Mouse (Mus musculus): ENCODE measurements around the gene Avpi1. TPM values are rescaled to one million over a fixed set of nuclear protein-coding genes. Genes with fewer than 3 reads are reported as not detected.
"Not testable (repeated sequence)": the region's sequence is repeated elsewhere in the genome, so short reads cannot be mapped to it uniquely, and the experiment has no call there.

The Avpi1 gene
- polyA plus RNA-seq, 1 experiment from 2014 or later = 35.5 TPM

DNA sequence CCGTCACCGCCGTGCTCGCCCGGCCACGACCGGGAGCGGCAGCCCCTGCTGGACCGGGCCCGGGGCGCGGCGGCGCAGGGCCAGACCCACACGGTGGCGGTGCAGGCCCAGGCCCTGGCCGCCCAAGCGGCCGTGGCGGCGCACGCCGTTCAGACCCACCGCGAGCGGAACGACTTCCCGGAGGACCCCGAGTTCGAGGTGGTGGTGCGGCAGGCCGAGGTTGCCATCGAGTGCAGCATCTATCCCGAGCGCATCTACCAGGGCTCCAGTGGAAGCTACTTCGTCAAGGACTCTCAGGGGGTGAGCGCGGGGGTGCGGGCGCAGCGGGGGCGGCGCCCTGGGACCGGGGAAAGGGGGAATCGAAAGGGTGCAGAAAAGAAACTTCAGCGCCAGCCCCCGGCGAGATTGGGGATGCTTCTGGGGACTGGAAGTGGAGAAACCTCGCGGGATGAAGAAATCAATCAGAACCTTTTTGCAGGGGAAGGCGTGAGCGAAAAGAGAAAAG is 38.2 kb downstream of the Avpi1 start:
- ATAC-seq (ENCODE audit: insufficient number of reproducible peaks, insufficient read depth, low FRiP score, low TSS enrichment, low read depth) = peak; percentile 57
- peak overlapping the region; percentile 80 for H3K4me2 ChIP-seq
- peak overlapping the region; percentile 93 for H3K4me3 ChIP-seq
- no peaks in the 10 kb centered on the region for H3K9me3 ChIP-seq
- H3K27ac ChIP-seq = peak overlapping the region; percentile 89
- H3K27me3 ChIP-seq = no peaks in the 10 kb centered on the region
- H3K4me1 ChIP-seq = peaks cover 32% of the 10 kb centered on the region
- peak overlapping the region; percentile 91 for H3K9ac ChIP-seq
- H3K36me3 ChIP-seq = peaks cover 14% of the 10 kb centered on the region; the same call in 1 of the 2 replicates
- WGBS = under 1% methylated on average over 52 of the region's 52 CpGs

DNA sequence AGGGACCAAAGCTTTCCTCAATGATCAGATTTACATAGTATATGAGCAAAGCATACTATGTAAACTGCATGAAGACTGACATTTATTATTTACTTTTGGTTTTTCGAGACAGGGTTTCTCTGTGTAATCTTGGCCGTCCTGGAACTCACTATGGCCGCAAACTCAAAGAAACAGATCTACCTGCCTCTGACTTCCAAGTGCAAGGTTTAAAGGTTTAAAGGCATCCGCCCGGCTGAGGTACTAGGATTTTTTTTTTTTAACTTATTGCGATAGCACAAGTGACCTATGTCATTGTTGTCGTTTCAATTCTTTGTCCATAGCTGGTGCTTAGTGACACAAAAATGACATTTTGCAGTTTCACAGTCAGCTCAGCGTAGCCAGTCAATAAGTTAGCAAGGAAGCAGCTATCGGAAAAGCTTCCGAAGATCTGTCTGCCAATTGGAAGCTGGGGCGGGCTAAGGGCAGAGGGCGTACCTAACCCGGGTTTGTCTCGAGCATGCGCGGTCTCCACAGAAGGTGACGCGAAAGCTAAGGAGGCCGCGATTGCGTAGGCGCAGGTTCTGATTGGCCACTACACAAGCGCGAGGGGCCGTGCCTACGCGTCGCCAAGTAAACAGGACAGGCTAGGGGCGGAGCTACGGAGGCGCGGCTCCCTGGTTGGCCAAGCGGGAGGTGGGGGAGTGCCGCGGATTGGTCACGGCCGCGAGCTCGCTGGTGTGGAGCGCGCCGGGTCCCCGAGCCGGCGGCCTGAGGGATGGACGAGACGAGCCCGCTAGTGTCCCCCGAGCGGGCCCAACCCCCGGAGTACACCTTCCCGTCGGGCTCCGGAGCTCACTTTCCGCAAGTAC is 38.9 kb downstream of the Avpi1 start, which contains the start of gene Pi4k2a:
Gene Pi4k2a, plus strand, starts transcription at position 723 of the 848 bp plus-strand sequence.
- no peaks in the 10 kb centered on the region for H3K9me3 ChIP-seq
- H3K27me3 ChIP-seq = no peaks in the 10 kb centered on the region
- H3K9ac ChIP-seq = peak within 1 kb of the TSS; percentile 91
- under 1% methylated on average over 55 of the region's 55 CpGs for WGBS
- H3K36me3 ChIP-seq = peaks cover 12% of the 10 kb centered on the region; the same call in 1 of the 2 replicates
- H3K27ac ChIP-seq = peak within 1 kb of the TSS; percentile 89
- peak within 1 kb of the TSS; percentile 93 for H3K4me3 ChIP-seq
- H3K4me2 ChIP-seq = peak within 1 kb of the TSS; percentile 80
- ATAC-seq (ENCODE audit: insufficient number of reproducible peaks, insufficient read depth, low FRiP score, low TSS enrichment, low read depth) = peak; percentile 98
- peaks cover 36% of the 10 kb centered on the region for H3K4me1 ChIP-seq

DNA sequence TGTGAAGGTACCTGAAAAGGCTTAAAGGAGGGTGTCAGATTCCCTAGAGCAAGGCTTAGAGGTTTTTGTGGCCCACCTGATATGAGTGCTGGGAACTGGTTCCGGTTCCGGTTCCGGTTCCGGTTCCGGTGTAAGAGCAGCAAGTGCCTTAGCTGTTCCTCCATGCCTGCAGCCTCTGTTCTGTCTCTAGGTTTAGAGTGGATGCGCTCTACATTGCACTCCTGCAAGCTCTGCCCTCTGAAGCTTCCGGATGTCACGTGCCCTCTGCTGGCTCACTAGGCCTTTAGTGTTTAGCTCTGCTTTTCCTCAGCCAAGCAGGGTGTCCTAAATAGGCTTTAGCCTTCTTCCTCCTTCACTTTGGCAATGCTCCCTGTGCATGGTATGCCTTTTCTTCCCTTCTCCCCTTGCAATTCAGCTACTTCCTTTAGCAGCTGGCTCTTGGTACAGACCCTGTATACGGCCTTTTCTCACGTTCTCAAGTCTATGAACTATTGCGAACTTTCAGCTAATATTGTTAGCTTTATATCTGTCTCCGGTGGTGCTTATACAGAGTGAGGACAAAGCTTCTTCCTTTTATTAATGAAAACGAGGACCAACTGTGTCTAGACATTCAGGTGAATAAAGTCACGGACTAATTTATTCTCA is 39.6 kb downstream of the Avpi1 start:
- Histone ChIP-seq H3K4me2 (peak overlapping the region; percentile 80), H3K9ac (peak overlapping the region; percentile 58; the same call in 1 of the 2 replicates), H3K4me1 (peaks cover 33% of the 10 kb centered on the region), H3K36me3 (0 out of 2 replicates have a peak, but pooled peaks cover 5% of the 10 kb centered on the region), H3K27ac (peak overlapping the region; percentile 79), H3K27me3 (no peaks in the 10 kb centered on the region), H3K4me3 (peak overlapping the region; percentile 93), H3K9me3 (no peaks in the 10 kb centered on the region)
- ATAC-seq (ENCODE audit: insufficient number of reproducible peaks, insufficient read depth, low FRiP score, low TSS enrichment, low read depth) = no peak
- WGBS = 19% methylated on average over 14 of the region's 14 CpGs

DNA sequence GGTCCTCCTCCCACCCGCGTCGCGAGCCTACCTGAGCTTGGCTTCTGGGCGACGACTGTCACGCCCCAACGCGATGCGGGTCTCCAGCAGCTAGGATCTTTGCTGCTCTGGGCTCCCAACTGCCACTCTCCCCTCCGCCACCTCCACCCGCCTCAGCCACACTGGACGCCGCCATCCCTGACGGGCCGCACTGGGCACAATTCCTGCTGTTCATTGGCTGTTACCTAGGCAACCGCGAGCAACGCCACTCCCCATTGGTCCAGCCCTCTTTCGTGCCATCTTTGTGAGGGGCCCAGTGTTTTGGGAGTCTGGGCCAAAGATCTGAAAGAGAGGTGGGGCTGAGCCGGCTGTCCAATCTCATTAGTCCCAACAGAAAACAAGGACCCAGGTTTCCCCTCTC is 42.7 kb downstream of the Avpi1 start, which contains the start of gene Morn4:
Gene Morn4, minus strand, starts transcription at position 192 of the 400 bp plus-strand sequence.
- H3K36me3 ChIP-seq = no peaks in the 10 kb centered on the region
- peak within 1 kb of the TSS; percentile 83 for H3K9ac ChIP-seq
- H3K4me1 ChIP-seq = peaks cover 23% of the 10 kb centered on the region
- H3K4me3 ChIP-seq = peak within 1 kb of the TSS; percentile 75
- peak within 1 kb of the TSS; percentile 89 for H3K4me2 ChIP-seq
- H3K27ac ChIP-seq = peak within 1 kb of the TSS; percentile 60; the same call in 1 of the 2 replicates
- no peaks in the 10 kb centered on the region for H3K9me3 ChIP-seq
- under 1% methylated on average over 21 of the region's 21 CpGs for WGBS
- H3K27me3 ChIP-seq = no peaks in the 10 kb centered on the region
- ATAC-seq (ENCODE audit: insufficient number of reproducible peaks, insufficient read depth, low FRiP score, low TSS enrichment, low read depth) = peak; percentile 75

DNA sequence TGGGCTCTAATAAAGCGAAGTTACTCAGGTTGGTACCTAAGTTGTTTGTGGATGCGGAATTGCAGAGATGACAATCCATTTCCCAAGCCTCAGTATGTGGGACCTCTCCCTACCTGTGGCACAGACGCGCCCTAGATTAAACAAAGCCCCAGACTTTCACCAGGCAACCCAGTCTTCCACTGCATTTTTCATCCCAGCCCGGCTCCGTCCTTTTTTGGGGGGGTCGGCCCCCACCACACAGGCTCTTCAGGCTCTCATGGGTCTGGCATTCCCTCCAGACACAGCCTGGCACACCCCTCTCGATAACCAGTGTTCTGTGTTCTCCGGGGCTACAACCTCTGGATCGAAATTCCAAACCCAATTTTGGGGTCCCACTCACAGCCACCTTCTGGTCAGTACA is 43.2 kb downstream of the Avpi1 start:
- peak overlapping the region; percentile 83 for H3K9ac ChIP-seq
- peak overlapping the region; percentile 75 for H3K4me3 ChIP-seq
- peak overlapping the region; percentile 89 for H3K4me2 ChIP-seq
- peak overlapping the region; percentile 60; the same call in 1 of the 2 replicates for H3K27ac ChIP-seq
- WGBS = 9% methylated on average over 10 of the region's 10 CpGs
- H3K36me3 ChIP-seq = no peaks in the 10 kb centered on the region
- H3K9me3 ChIP-seq = no peaks in the 10 kb centered on the region
- peaks cover 20% of the 10 kb centered on the region for H3K4me1 ChIP-seq
- no peaks in the 10 kb centered on the region for H3K27me3 ChIP-seq
- no peak for ATAC-seq (ENCODE audit: insufficient number of reproducible peaks, insufficient read depth, low FRiP score, low TSS enrichment, low read depth)

- not testable (repeated sequence) for H3K27me3 ChIP-seq; H3K4me3 ChIP-seq; ATAC-seq (ENCODE audit: insufficient number of reproducible peaks, insufficient read depth, low FRiP score, low TSS enrichment, low read depth); H3K4me2 ChIP-seq; H3K9me3 ChIP-seq; H3K9ac ChIP-seq; H3K27ac ChIP-seq
- peaks cover 10% of the 10 kb centered on the region for H3K4me1 ChIP-seq
- WGBS = 95% methylated on average over 5 of the region's 5 CpGs
- H3K36me3 ChIP-seq = peaks cover 20% of the 10 kb centered on the region; the same call in 1 of the 2 replicates
Observed at GRCm38 (mm10) chr19:42081613-42082012, 47.2 kb downstream of the Avpi1 start.

- no peaks in the 10 kb centered on the region for H3K27me3 ChIP-seq
- H3K4me1 ChIP-seq = peaks cover 2% of the 10 kb centered on the region
- H3K9me3 ChIP-seq = no peaks in the 10 kb centered on the region
- no peak for ATAC-seq (ENCODE audit: insufficient number of reproducible peaks, insufficient read depth, low FRiP score, low TSS enrichment, low read depth)
- 87% methylated on average over 11 of the region's 11 CpGs for WGBS
- H3K9ac ChIP-seq = no peak overlapping the region
- H3K4me2 ChIP-seq = no peak overlapping the region
- no peak overlapping the region for H3K27ac ChIP-seq
- H3K36me3 ChIP-seq = peaks cover 31% of the 10 kb centered on the region
- no peak overlapping the region for H3K4me3 ChIP-seq
Observed at GRCm38 (mm10) chr19:42080469-42080868, 48.4 kb downstream of the Avpi1 start.

- ATAC-seq (ENCODE audit: insufficient number of reproducible peaks, insufficient read depth, low FRiP score, low TSS enrichment, low read depth) = no peak
- H3K27me3 ChIP-seq = no peaks in the 10 kb centered on the region
- WGBS = 75% methylated on average over 5 of the region's 5 CpGs
Observed at GRCm38 (mm10) chr19:42079950-42080349, 48.9 kb downstream of the Avpi1 start.

GRCm38 (mm10) chr19:42079006-42079405 is 49.9 kb downstream of the Avpi1 start:
- no peaks in the 10 kb centered on the region for H3K4me1 ChIP-seq
- no peak overlapping the region for H3K27ac ChIP-seq
- no peak overlapping the region for H3K4me2 ChIP-seq
- no peaks in the 10 kb centered on the region for H3K27me3 ChIP-seq
- no peak for ATAC-seq (ENCODE audit: insufficient number of reproducible peaks, insufficient read depth, low FRiP score, low TSS enrichment, low read depth)
- no peak overlapping the region for H3K9ac ChIP-seq
- no peak overlapping the region for H3K4me3 ChIP-seq
- H3K36me3 ChIP-seq = peaks cover 39% of the 10 kb centered on the region
- WGBS = 94% methylated on average over 12 of the region's 12 CpGs
- H3K9me3 ChIP-seq = no peaks in the 10 kb centered on the region

More at GRCm38 (mm10) chr19:42079950-42080349, 48.9 kb downstream of the Avpi1 start:
- peaks cover 36% of the 10 kb centered on the region for H3K36me3 ChIP-seq
- H3K27ac ChIP-seq = no peak overlapping the region
- no peak overlapping the region for H3K4me3 ChIP-seq
- no peaks in the 10 kb centered on the region for H3K4me1 ChIP-seq
- no peak overlapping the region for H3K4me2 ChIP-seq
- no peaks in the 10 kb centered on the region for H3K9me3 ChIP-seq
- H3K9ac ChIP-seq = no peak overlapping the region

DNA sequence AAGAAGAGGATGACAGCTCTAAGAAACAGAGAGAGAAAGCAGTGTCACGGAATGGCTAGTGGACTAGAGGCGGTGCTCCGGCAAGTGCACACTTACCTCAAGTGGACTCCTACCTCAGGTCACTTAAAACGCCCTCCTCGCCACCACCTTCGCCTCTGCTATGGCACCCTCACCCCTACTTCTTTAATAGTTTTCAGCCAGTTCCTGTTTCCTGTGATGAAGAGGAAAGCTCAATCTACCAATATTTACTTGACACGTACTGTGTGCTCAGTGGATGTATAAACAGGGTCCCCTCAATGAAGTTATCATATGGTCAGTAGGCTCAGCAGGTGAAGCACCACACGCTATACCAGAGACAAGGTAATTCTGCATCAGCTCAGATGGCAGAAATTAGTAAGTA is 50.3 kb downstream of the Avpi1 start:
- H3K27me3 ChIP-seq = no peaks in the 10 kb centered on the region
- no peak overlapping the region for H3K4me2 ChIP-seq
- peaks cover 39% of the 10 kb centered on the region for H3K36me3 ChIP-seq
- ATAC-seq (ENCODE audit: insufficient number of reproducible peaks, insufficient read depth, low FRiP score, low TSS enrichment, low read depth) = no peak
- no peaks in the 10 kb centered on the region for H3K4me1 ChIP-seq
- no peak overlapping the region for H3K4me3 ChIP-seq
- no peak overlapping the region for H3K9ac ChIP-seq
- no peaks in the 10 kb centered on the region for H3K9me3 ChIP-seq
- no peak overlapping the region for H3K27ac ChIP-seq
- WGBS = 90% methylated on average over 8 of the region's 8 CpGs

- WGBS = 89% methylated on average over 16 of the region's 16 CpGs
- Histone ChIP-seq H3K27me3 (no peaks in the 10 kb centered on the region), H3K27ac (no peak overlapping the region), H3K4me3 (no peak overlapping the region), H3K36me3 (peaks cover 39% of the 10 kb centered on the region), H3K9me3 (no peaks in the 10 kb centered on the region), H3K9ac (no peak overlapping the region), H3K4me2 (no peak overlapping the region), H3K4me1 (no peaks in the 10 kb centered on the region)
- ATAC-seq (ENCODE audit: insufficient number of reproducible peaks, insufficient read depth, low FRiP score, low TSS enrichment, low read depth) = no peak
Observed at GRCm38 (mm10) chr19:42075992-42076391, 52.9 kb downstream of the Avpi1 start.
